Mouse (Mus musculus) lung, adult 2 months (tissue): ENCODE data around the gene Irf2bp1.

ENCODE experiments used
- CTCF ChIP-seq: fragments of 200-500 bp; IDR thresholded peaks from 2 replicates; pipeline ENCODE4 v1.5.1; 2011; ENCODE audit warnings: mild to moderate bottlenecking, low read length, control low read depth; ENCODE audit not compliant: insufficient read depth
- POLR2A ChIP-seq: fragments of 200-500 bp; IDR thresholded peaks from 2 replicates; pipeline ENCODE4 v1.6.1; 2011; ENCODE audit warnings: low read depth, mild to moderate bottlenecking, control low read depth, low read length, borderline replicate concordance; ENCODE audit errors: extremely low read depth

DNA sequence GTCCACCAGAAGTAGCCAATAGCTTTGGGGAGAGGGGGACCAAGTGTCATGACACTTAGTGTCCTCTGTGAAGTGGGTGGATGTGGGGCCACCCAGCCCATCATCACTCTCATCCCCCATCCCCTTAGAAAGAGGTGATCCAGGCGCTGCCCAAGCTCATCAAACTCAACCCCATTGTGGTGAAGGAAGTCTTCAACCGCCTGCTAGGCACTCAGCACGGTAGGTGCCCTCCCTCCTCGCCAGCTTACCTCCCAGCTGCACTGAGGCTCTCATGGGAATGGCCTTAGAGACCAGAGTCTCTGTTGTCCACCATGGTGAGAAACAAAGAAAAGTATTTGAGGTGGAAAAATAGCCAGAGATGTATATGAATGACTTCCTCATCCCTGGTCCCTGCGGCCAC is 45.4 kb downstream of the Irf2bp1 start:
- TF ChIP-seq CTCF (no peak), POLR2A (no peak)
